Mouse (Mus musculus) gonadal fat pad, adult 2 months (tissue): ENCODE measurements around the gene Rps26. TPM values are rescaled to one million over a fixed set of nuclear protein-coding genes. Genes with fewer than 3 reads are reported as not detected.

Experiments
- polyA plus RNA-seq: library from polyadenylated mRNA; depleted of rRNA; stranded (reverse); fragments of >200 nt; gene quantifications from 2 replicates; pipeline ENCODE4 v1.2.3, GENCODE M21; 2012; rRNA removed

Gene Rps26
- polyA plus RNA-seq, 1 experiment = 1,272 TPM

Other genes starting within 250 kb of the Rps26 start
- 27.4 and 35.1 TPM in 2 replicates for gene Ankrd52, start 249.6 kb downstream of the Rps26 start, polyA plus RNA-seq
- gene Slc39a5, start 225.5 kb downstream of the Rps26 start, polyA plus RNA-seq = 0.27 and 0.38 TPM in 2 replicates
- 29.8 and 32.6 TPM in 2 replicates for gene Nabp2, start 215.3 kb downstream of the Rps26 start, polyA plus RNA-seq
- 35.3 and 38.9 TPM in 2 replicates for gene Rnf41, start 215.1 kb downstream of the Rps26 start, polyA plus RNA-seq
- 92.5 and 115 TPM in 2 replicates for gene Smarcc2, start 167.5 kb downstream of the Rps26 start, polyA plus RNA-seq
- 1,302 and 1,405 TPM in 2 replicates for gene Myl6, start 132.6 kb downstream of the Rps26 start, polyA plus RNA-seq
- 4.3 and 5.5 TPM in 2 replicates for gene Myl6b, start 128.1 kb downstream of the Rps26 start, polyA plus RNA-seq
- 135 and 140 TPM in 2 replicates for gene Esyt1, start 100.9 kb downstream of the Rps26 start, polyA plus RNA-seq
- gene Zc3h10, start 79.0 kb downstream of the Rps26 start, polyA plus RNA-seq = 11.8 and 13.0 TPM in 2 replicates
- gene Rpl41, start 77.4 kb downstream of the Rps26 start, polyA plus RNA-seq = 2,438 and 2,660 TPM in 2 replicates
- gene Pa2g4, start 60.8 kb downstream of the Rps26 start, polyA plus RNA-seq = 22.1 and 27.5 TPM in 2 replicates
- 30.3 and 42.5 TPM in 2 replicates for gene Erbb3, start 37.1 kb downstream of the Rps26 start, polyA plus RNA-seq
- 1.6 and 4.0 TPM in 2 replicates for gene Ikzf4, start 19.2 kb upstream of the Rps26 start, polyA plus RNA-seq
- gene Suox, start 47.3 kb upstream of the Rps26 start, polyA plus RNA-seq = 154 and 180 TPM in 2 replicates
- gene Rab5b, start 69.5 kb upstream of the Rps26 start, polyA plus RNA-seq = 101 and 107 TPM in 2 replicates
- gene Pmel, start 77.4 kb upstream of the Rps26 start, polyA plus RNA-seq = 48.9 and 54.5 TPM in 2 replicates
- gene Cdk2, start 78.3 kb upstream of the Rps26 start, polyA plus RNA-seq = 19.5 and 23.5 TPM in 2 replicates
- gene Dgka, start 118.1 kb upstream of the Rps26 start, polyA plus RNA-seq = 16.3 and 16.6 TPM in 2 replicates
- gene Pym1, start 121.1 kb upstream of the Rps26 start, polyA plus RNA-seq = 24.9 and 25.1 TPM in 2 replicates
- gene Mmp19, start 164.2 kb upstream of the Rps26 start, polyA plus RNA-seq = 15.4 and 21.7 TPM in 2 replicates
- gene Dnajc14, start 177.3 kb upstream of the Rps26 start, polyA plus RNA-seq = 18.3 and 21.4 TPM in 2 replicates
- gene Tmem198b, start 177.6 kb upstream of the Rps26 start, polyA plus RNA-seq = 18.0 and 22.4 TPM in 2 replicates
- gene Sarnp, start 190.6 kb upstream of the Rps26 start, polyA plus RNA-seq = 8.2 and 8.5 TPM in 2 replicates
- gene Ormdl2, start 194.9 kb upstream of the Rps26 start, polyA plus RNA-seq = 129 and 147 TPM in 2 replicates